ENCODE assay signal across 23 mouse cellular contexts in the genomic region with DNA sequence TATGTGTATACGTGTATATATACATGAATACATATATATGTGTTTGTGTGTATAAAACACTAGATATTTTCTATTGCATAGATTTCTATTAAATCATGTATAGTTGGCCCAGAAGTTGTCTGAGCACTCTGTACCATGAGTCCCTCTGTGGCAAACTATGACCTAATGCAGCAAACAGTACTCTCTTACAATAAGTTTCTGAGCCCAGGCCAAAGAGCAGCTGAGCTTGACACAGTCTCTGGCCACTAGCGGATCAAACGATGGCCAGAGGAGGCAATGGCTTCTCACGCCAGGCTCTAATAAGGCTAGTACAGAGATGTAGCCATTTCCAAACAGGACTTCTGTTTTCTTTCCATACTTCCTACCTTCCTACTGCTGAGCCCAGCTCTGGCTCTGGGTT.
DNase-seq lines count a peak whose midpoint lies in the region; ATAC-seq and TF ChIP-seq lines count a peak whose summit lies in the region.
"Had no signal": no experiment of that assay in that cellular context is flagged by ENCODE, and none has a peak within 500 bp of the region (broad histone marks: within the 10 kb centered on the region; RNA-seq: fewer than 3 reads in every experiment).

No protein-coding gene starts in this region.

- no peak overlapping the region for H3K27ac ChIP-seq in liver, adult 2 months (replicated peaks; ENCODE audit: insufficient read depth, low read depth, low read length)
- H3K27ac ChIP-seq in liver, embryonic 11.5 days (ENCODE audit: low read depth, low read length) = no peak overlapping the region
- no peak overlapping the region for H3K27ac ChIP-seq in liver, embryonic 14.5 days
- H3K27ac ChIP-seq: embryonic facial prominence, embryonic 15.5 days; forebrain, embryonic 10.5 days; hindbrain, embryonic 10.5 days; hindbrain, embryonic 14.5 days had no signal

- no peak for TF ChIP-seq POLR2A in liver, adult 2 months (IDR thresholded peaks at IDR 0.05; ENCODE audit: extremely low read depth, insufficient read depth, low read length)

- no peaks in the 10 kb centered on the region for H3K79me2 ChIP-seq in liver, adult 2 months (ENCODE audit: control insufficient read depth, insufficient read depth, low read length)

- no peak for TF ChIP-seq EP300 in liver, embryonic 14.5 days (IDR thresholded peaks at IDR 0.05; ENCODE audit: low read depth)

- no peaks in the 10 kb centered on the region for H3K27me3 ChIP-seq in liver, adult 2 months (ENCODE audit: control insufficient read depth, insufficient read depth, low read length)
- no peaks in the 10 kb centered on the region for H3K27me3 ChIP-seq in liver, embryonic 11.5 days (replicated peaks; ENCODE audit: control insufficient read depth, insufficient read depth, low read length)
- H3K27me3 ChIP-seq in liver, embryonic 14.5 days (ENCODE audit: control insufficient read depth, insufficient read depth, low read length) = no peaks in the 10 kb centered on the region
- H3K27me3 ChIP-seq: CH12.LX; embryonic facial prominence, embryonic 15.5 days; heart, embryonic 12.5 days; Patski had no signal

- no peak for TF ChIP-seq CTCF in liver, adult 2 months (IDR thresholded peaks at IDR 0.05; ENCODE audit: low read depth, low read length)
- TF ChIP-seq CTCF in liver, embryonic 14.5 days (IDR thresholded peaks at IDR 0.05; ENCODE audit: low read depth) = no peak

- no peak overlapping the region for H3K4me2 ChIP-seq in liver, embryonic 11.5 days
- H3K4me2 ChIP-seq in liver, embryonic 14.5 days (ENCODE audit: low read depth) = no peak overlapping the region
- H3K4me2 ChIP-seq: embryonic facial prominence, embryonic 15.5 days; heart, embryonic 12.5 days; hindbrain, embryonic 14.5 days had no signal

- no peak overlapping the region for H3K9ac ChIP-seq in liver, adult 2 months (ENCODE audit: low read depth, low read length)
- H3K9ac ChIP-seq in liver, embryonic 11.5 days (ENCODE audit: low read depth, low read length) = no peak overlapping the region
- H3K9ac ChIP-seq in liver, embryonic 14.5 days (replicated peaks) = no peak overlapping the region
- H3K9ac ChIP-seq: embryonic facial prominence, embryonic 15.5 days; heart, embryonic 12.5 days; hindbrain, embryonic 14.5 days had no signal

- peak; percentile 50 for DNase-seq in layer of hippocampus, adult 11-12 months (ENCODE audit: low spot score)
- no peak for DNase-seq in layer of hippocampus, postnatal 25 days (ENCODE audit: extremely low spot score in 1 of 2, low spot score in 1 of 2)
- DNase-seq in liver, adult 2 months (ENCODE audit: extremely low read depth, low read depth, low spot score) = peak; percentile 19
- no peak for DNase-seq in liver, embryonic 11.5 days (ENCODE audit: low spot score)
- no peak for DNase-seq in liver, embryonic 14.5 days (ENCODE audit: low read depth in 3 of 3, low spot score in 3 of 3)
- DNase-seq in retina, embryonic 14.5 days (ENCODE audit: low spot score) = no peak
- DNase-seq in thymus, postnatal 14 days = no peak
- DNase-seq: adrenal gland, adult 2 months; adrenal gland, postnatal 25 days; cerebellum, adult 2 months; cerebellum, postnatal 10 days; embryo, embryonic 11 days; gastrocnemius, postnatal 10 days had no signal

- no peak for ATAC-seq in liver, embryonic 11.5 days (replicated peaks; ENCODE audit: low FRiP score)
- ATAC-seq in liver, embryonic 14.5 days (ENCODE audit: insufficient read depth) = peak; percentile 43; the same call in 1 of the 2 replicates
- ATAC-seq: activated CD4-positive, CD25-positive, alpha-beta regulatory T cell, adult 4 months; forebrain, embryonic 14.5 days; Patski had no signal

- H3K4me1 ChIP-seq in liver, adult 2 months (ENCODE audit: control insufficient read depth, insufficient read depth, low read length) = peaks cover 2% of the 10 kb centered on the region; the same call in 1 of the 2 replicates
- no peaks in the 10 kb centered on the region for H3K4me1 ChIP-seq in liver, embryonic 11.5 days (replicated peaks; ENCODE audit: control insufficient read depth, insufficient read depth, low read length)
- no peaks in the 10 kb centered on the region for H3K4me1 ChIP-seq in liver, embryonic 14.5 days (replicated peaks; ENCODE audit: control insufficient read depth in 2 of 2, insufficient read depth in 2 of 2, low read length in 1 of 2)

- no peaks in the 10 kb centered on the region for H3K9me3 ChIP-seq in liver, embryonic 11.5 days (ENCODE audit: control insufficient read depth, low read length)
- H3K9me3 ChIP-seq in liver, embryonic 14.5 days (ENCODE audit: control insufficient read depth, low read length) = no peaks in the 10 kb centered on the region
- H3K9me3 ChIP-seq: embryonic facial prominence, embryonic 15.5 days; forebrain, embryonic 10.5 days; heart, embryonic 12.5 days; hindbrain, embryonic 10.5 days had no signal

- 55% methylated on average over 4 of the region's 4 CpGs for WGBS in liver, adult 2 months
- WGBS in liver, embryonic 11.5 days = 77% methylated on average over 4 of the region's 4 CpGs
- 70% methylated on average over 4 of the region's 4 CpGs for WGBS in liver, embryonic 14.5 days (ENCODE audit: insufficient replicate concordance)

- H3K4me3 ChIP-seq in liver, adult 2 months (ENCODE audit: insufficient read depth, low read depth, low read length) = no peak overlapping the region
- no peak overlapping the region for H3K4me3 ChIP-seq in liver, embryonic 11.5 days (ENCODE audit: low read depth, low read length)
- H3K4me3 ChIP-seq in liver, embryonic 14.5 days (ENCODE audit: insufficient read depth in 1 of 2, low read depth in 2 of 2, low read length in 2 of 2) = no peak overlapping the region
- H3K4me3 ChIP-seq: embryonic facial prominence, embryonic 15.5 days; erythroblast, embryonic 14.5 days; forebrain, embryonic 10.5 days; heart, embryonic 12.5 days; hindbrain, embryonic 10.5 days had no signal

- H3K36me3 ChIP-seq in liver, adult 2 months (ENCODE audit: control insufficient read depth, insufficient read depth, low read length) = no peaks in the 10 kb centered on the region
- no peaks in the 10 kb centered on the region for H3K36me3 ChIP-seq in liver, embryonic 11.5 days (ENCODE audit: control insufficient read depth, insufficient read depth, low read length)
- no peaks in the 10 kb centered on the region for H3K36me3 ChIP-seq in liver, embryonic 14.5 days (replicated peaks; ENCODE audit: control insufficient read depth, insufficient read depth, low read depth)
- H3K36me3 ChIP-seq: embryonic facial prominence, embryonic 15.5 days; forebrain, embryonic 10.5 days; heart, embryonic 12.5 days; hindbrain, embryonic 10.5 days had no signal

Comparison
In these comparisons a context has a peak if more than half of its experiments do, and no peak if none do; other contexts are left out.
1. DNase-seq: peak in layer of hippocampus, adult 11-12 months (single experiment) and liver, adult 2 months (single experiment); none in layer of hippocampus, postnatal 25 days (0 of 2), liver, embryonic 11.5 days (single experiment), liver, embryonic 14.5 days (0 of 3), retina, embryonic 14.5 days (single experiment) and thymus, postnatal 14 days (single experiment).